Mouse (Mus musculus): ENCODE results near the gene Fhit.
A peak's percentile ranks its signal among the peaks of the same experiment; 100 is the strongest.

The Fhit gene

DNA sequence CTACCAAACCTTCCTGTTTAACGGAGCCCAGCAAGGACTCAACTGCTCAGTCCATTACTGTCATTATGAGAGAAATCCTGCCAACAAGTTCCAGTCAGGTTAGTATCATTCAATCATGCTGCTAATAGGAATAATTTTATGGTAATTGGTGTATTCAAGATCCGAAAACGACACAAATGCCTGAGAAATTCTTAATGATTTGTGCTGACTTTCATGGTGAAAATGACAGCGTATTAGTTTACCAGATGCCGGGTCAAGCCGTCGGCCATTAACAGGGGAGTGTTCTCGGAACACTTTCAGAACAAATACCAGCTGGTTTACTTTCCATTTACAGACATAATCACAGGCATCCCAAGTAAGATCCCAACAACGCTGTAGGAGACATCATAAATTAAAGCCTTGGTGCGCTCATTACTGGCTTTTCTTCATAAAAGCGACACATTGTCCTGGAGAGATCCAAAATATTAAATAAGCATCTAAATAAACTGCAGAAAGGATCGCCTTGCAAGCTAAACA is 451.0 kb downstream of the Fhit start:
- DNase-seq (ENCODE audit: low read depth) = no peak

DNA sequence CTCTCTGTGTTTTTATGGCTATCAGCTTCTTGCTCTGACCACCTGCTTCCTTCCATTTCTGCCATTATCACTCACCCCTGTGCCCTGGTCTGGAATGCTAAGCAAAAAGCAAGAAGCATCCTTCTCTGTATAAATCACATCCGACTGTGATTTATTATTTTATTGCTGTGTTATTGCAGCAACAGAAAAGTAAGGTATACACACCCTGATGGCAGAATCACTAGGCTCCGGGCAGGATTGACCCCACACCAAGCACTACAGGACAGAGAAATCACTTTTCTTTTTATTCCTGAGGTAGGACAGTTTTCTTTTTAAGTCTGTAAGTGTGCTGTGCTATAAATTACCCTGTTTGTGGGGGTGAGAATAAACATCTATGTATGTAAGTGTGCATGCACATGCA is 460.1 kb downstream of the Fhit start:
- no peak for DNase-seq (ENCODE audit: low read depth)

DNA sequence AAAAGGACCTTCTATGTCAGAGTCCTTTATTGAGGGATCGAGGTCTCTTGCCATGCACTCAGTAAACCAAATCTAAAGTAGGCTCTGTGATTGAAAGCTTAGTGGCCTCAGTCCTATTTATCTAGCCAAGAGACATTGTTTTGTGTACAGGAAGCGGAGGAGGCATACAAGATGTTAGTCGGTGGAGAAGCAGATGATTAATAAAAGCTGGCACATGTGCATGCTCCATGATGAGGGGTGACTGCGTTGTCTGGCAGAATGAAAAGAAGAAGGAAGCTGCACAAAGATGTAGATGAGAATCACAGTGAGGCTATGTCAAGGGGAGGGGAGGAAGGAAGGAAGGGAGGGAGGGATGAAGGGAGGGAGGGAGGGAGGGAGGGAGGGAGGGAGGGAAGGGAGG is 481.8 kb downstream of the Fhit start:
- no peak for DNase-seq (ENCODE audit: low read depth)

- no peak for DNase-seq (ENCODE audit: low read depth)
These were observed 482.2 kb downstream of the Fhit start for GRCm38 (mm10) chr14:10679638-10680037.

DNA sequence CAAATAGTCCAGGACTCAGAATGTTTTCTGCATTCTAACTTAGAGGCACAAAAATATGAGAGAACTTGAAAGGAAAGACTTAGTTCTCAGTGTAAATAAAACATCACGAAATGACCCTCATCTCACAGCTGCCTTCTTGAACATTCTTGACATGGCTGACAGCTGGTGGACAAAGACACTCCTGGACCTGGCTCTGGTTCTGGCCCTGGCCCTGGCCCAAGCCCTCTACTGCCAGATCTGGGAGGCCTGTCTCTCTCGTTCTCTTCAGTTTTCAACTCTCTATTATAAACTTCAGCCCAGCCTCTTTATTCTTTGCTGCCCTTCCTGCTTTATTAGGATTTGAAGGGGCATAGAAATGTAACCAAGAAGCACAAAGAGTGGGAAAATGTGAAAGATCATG is 484.2 kb downstream of the Fhit start:
- DNase-seq (ENCODE audit: low read depth) = no peak

DNA sequence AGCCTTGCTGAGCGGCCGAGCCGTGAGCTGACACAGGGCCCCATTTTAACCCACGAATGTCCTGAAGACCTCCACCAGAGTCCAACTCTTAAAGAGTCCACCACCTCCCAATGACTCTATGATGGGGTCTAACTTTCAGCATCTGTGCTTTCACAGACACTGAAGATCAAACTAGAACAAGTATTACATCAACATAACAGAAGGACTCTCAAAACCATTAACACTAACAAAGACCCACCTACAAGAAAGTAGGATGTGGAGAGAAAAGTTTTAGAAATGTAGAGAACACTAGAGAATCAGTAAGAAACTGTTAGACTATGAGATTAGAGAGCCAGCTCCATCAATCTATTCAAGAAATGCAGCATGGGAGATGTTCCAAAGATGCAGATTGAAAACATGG is 501.6 kb downstream of the Fhit start:
- DNase-seq (ENCODE audit: low read depth) = no peak

GRCm38 (mm10) chr14:10659326-10659725 is 502.5 kb downstream of the Fhit start:
- no peak for DNase-seq (ENCODE audit: low read depth)

GRCm38 (mm10) chr14:10658219-10658618 is 503.6 kb downstream of the Fhit start:
- no peak for DNase-seq (ENCODE audit: low read depth)

- DNase-seq (ENCODE audit: low read depth) = peak; percentile 1
These were observed 504.5 kb downstream of the Fhit start for GRCm38 (mm10) chr14:10657364-10657763.

- DNase-seq (ENCODE audit: low read depth) = no peak
These were observed 506.0 kb downstream of the Fhit start for GRCm38 (mm10) chr14:10655842-10656241.

DNA sequence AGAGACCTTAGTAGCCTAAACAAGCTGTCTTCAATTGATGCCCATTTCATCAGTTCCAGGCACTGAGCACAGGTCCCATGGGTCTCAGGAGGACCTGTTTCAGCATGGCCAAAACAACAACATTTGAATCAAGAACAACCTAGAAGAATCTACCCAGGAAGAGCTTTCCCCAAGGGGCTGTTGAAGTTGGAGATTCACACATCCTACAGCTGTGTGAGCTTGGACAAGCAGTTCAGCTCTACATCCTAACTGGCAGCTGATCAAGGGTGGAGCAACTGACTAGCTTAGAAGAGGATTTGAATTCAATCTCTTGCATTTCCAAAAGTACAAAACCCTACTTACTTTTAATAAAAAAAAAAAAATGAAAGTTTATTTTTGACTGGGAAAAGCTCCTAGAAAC is 514.0 kb downstream of the Fhit start:
- no peak for DNase-seq (ENCODE audit: low read depth)

DNA sequence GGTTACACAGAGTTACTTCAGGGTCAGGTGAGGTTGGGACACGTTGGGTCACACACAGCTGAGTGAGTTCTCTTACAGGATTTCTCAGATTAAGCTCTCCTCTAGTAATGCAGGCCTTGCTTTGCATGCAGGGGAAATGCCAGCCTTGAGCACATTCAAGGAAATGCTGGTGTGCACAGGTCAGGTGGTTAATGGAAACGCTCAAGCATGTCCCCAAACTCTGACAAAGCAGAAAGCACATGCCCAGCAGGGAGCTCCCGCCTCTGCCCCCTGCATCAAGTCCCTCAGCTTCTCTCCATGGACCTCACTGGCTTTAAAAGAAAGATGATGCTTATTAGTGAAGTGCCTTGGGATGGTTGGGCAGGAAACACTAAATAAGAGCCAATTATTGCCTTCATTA is 530.1 kb downstream of the Fhit start:
- no peak for DNase-seq (ENCODE audit: low read depth)

DNA sequence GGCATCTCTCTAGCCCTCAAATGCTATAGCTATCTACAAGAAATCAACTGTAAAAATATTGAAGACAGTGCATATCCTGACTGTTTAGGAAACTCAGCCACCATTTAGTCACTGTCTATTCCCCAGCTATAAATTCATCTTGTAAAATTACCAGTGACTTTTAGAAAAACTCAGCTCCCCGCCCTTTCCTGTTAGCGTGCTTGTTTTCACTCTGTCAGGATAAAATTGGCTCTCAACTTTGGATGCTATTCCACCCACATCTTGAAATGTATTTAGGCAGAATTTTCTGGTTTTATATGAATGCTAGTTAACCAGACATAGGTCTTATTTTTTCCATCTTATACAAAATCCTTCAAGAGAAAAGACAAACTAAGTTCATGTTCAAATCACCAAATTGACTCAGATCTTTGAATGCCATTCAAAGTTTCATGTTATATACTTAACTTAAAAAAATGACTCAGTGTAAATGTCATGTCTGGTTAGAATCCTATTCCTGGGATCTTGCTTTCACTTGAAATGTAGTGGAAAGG is 530.9 kb downstream of the Fhit start:
- DNase-seq (ENCODE audit: low read depth) = no peak

DNA sequence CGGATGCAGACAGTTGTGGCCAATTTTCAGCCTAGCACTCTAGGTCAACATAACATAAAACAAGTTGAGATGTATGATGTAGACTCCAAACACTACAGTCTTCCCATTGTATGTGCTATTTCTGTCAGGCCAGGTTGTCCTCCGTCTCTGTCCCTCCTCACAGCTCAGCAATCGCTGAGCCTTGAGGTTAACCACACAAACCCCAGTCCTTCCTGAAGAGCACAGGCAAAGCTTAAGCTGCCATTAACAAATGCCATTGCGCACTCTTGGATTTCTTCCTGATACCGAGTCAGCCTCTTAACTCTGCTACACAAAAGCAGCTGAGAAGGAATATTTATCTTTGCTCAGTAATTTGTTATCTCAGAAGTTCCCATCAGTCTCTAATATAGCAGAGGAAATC is 568.4 kb downstream of the Fhit start:
- DNase-seq (ENCODE audit: low read depth) = peak; percentile 13

DNA sequence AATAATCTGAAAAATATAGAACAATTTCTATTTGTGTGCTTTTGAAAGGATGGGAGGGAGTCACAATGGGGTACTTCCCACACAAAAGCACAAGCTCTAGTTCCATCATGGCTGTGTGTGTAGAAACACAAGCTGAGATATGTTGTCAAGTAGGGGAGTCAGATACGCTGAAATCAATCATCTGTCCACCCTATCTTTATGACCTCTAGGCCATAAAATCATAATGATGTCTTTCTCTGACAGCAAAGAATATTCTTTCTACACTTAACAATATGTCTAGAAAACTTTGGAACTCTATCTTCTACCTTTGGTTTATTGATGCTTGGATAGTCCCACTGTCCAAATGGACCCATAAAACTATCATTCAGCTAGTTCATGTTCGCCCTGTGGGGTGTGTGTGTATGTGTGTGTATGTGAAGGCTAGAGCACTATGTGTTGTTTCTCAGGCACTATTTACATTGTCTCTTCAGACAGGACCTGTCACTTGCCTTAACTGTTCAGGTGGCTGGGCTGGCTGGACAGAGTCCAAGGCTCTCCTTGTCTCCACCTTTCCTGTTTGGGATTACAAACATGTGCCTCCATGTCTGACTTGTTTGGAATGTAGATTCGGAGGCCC is 592.8 kb downstream of the Fhit start:
- no peak for DNase-seq (ENCODE audit: low read depth)

DNA sequence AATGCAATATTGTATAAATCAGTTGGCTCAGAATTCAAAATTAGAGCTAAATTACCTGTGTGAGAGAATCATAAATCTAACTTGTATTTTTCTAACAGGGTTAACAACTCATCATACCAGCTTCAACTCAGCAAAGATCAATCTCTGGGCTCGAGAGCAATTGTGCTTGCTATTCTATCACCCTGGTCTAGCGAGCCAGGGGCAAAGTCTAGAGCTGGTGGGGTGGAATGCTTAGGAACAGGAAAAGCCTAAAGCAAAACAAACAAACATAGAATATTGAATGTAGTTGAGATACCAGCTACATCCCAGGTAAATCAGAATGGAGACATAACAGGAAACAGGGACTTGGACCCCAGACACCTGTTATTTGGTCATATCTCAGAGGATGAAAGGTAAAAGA is 594.1 kb downstream of the Fhit start:
- DNase-seq (ENCODE audit: low read depth) = no peak

DNA sequence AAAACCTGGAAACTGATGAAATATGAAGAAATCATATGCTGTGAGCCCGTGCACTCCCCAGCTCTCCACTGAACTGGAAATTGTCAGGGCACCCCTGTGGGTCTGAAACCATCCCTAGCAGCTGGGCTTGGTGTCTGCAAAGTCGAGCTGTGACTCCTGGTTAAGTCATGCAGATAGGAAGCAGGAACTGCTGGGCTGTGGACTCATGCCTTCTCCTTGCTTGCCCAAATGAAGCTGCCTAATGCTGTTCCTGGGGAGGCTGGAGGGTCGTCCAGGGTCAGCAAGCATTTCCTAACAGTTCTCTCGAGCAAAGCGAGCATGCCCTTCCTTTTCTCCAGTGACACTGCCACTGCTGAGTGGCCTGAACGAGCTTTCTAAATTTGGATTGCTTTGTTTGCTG is 607.1 kb downstream of the Fhit start:
- DNase-seq (ENCODE audit: low read depth) = no peak

GRCm38 (mm10) chr14:10548632-10549031 is 613.2 kb downstream of the Fhit start:
- no peak for DNase-seq (ENCODE audit: low read depth)

- DNase-seq (ENCODE audit: low read depth) = no peak
These were observed 615.9 kb downstream of the Fhit start for GRCm38 (mm10) chr14:10545916-10546315.

DNA sequence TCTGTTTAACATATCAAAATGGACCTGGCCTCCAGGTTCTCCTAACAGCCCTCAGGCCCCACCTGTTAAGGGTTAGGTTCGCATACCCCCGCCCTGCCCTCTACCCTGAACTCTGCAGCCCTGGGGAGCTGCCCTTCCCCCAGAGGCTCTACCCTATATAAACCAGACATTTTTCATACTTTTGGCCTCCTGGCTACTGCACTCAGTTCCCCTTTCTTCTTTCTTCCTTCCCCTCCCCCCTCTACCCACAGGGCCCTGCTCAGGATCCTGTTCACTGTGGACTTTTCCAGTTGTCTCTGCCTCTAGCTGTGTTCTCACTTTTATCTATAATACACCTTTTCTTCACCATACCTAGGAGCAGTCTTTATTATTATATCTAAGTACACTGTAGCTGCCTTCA is 627.0 kb downstream of the Fhit start:
- DNase-seq (ENCODE audit: low read depth) = no peak

- DNase-seq (ENCODE audit: low read depth) = no peak
These were observed 629.9 kb downstream of the Fhit start for GRCm38 (mm10) chr14:10531748-10532500.

DNA sequence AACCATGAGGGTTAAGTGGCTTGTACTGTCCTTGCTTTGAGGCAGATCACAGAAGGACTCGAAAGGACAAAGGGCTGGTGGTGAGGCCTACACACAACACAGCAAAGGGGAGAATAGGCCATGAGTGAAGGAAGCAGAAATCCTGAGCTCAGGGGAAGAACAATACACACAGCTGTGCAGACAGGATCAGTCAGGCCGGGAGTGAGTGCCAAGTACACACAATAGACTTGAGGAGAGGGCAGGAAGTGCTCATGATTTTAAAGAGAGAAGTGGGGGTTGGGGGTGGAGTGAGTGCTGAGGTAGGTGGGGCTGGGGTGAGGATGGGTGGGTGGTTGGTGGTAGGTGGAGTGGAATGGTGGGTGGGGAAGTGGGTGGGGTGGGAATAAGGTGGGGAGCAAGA is 635.0 kb downstream of the Fhit start:
- no peak for DNase-seq (ENCODE audit: low read depth)

GRCm38 (mm10) chr14:10525786-10526185 is 636.0 kb downstream of the Fhit start:
- DNase-seq (ENCODE audit: low read depth) = no peak

DNA sequence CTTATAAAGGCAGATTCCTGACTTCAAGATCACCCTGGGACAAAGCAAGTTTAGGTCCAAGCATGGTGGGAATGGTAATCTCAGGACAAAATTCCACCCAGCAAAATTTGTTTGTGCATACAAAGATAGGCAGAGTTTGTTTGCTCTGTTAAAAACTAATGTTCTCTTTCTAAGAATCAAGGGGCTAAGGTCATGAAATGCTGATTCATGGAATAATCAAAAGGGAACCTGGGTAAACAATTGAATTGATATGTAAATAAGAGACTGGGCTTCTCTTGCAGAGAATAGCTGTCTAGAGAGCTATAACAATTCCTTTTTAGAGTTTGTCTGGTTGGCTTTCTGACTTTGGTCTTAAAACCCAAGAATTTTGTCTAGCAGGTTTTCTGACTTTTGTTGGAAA is 647.8 kb downstream of the Fhit start:
- no peak for DNase-seq (ENCODE audit: low read depth)
